Mouse (Mus musculus): ENCODE measurements around the gene Adgrb2. TPM values are rescaled to one million over a fixed set of nuclear protein-coding genes. Genes with fewer than 3 reads are reported as not detected.

Adgrb2 gene
- polyA plus RNA-seq, 1 experiment from 2014 or later: 2.8 TPM

- DNase-seq (ENCODE audit: low spot score): peak; percentile 79
- H3K9me3 ChIP-seq (ENCODE audit: control insufficient read depth, low read length): no peaks in the 10 kb centered on the region
- peak; percentile 89 for ATAC-seq (ENCODE audit: insufficient read depth, low FRiP score, low TSS enrichment)
- 38% methylated on average over 13 of the region's 13 CpGs for WGBS
- H3K4me1 ChIP-seq (ENCODE audit: control insufficient read depth, insufficient read depth, low read length): peaks cover 27% of the 10 kb centered on the region
- H3K4me3 ChIP-seq (ENCODE audit: low read depth, low read length): no peak overlapping the region
- H3K4me2 ChIP-seq (ENCODE audit: low read depth): peak overlapping the region; percentile 3; the same call in 1 of the 2 replicates
- peak overlapping the region; percentile 26; the same call in 1 of the 2 replicates for H3K9ac ChIP-seq (ENCODE audit: low read length)
- H3K27ac ChIP-seq (ENCODE audit: low read depth, low read length): peak overlapping the region; percentile 86
- no peaks in the 10 kb centered on the region for H3K27me3 ChIP-seq (ENCODE audit: control insufficient read depth, insufficient read depth, low read length)
- no peaks in the 10 kb centered on the region for H3K36me3 ChIP-seq (ENCODE audit: control insufficient read depth, insufficient read depth, low read length)
These were observed 17.4 kb upstream of the Adgrb2 start for GRCm38 (mm10) chr4:129967024-129968014.

DNA sequence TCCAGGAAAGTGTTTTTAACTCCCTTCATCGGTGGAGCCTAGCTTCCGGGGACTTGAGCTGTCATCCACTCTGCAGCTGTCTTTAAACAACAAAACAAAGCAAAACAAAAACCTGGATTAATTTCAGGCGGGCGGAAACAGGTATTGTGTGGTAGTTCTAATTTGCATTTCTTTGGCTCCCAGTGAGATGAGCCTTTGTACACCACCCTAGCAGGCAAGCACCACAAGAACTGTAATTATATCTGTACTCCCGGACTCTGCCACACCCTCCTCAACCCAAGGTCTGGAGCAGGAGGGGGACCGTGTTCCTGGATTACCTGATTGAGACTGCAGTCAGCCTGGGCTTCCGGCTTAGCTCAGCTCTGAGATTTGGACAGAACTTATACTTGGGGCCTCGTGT is 14.5 kb upstream of the Adgrb2 start:
- Histone ChIP-seq H3K27me3 (ENCODE audit: control insufficient read depth, insufficient read depth, low read length) (no peaks in the 10 kb centered on the region), H3K4me1 (ENCODE audit: control insufficient read depth, insufficient read depth, low read length) (peaks cover 27% of the 10 kb centered on the region), H3K36me3 (ENCODE audit: control insufficient read depth, insufficient read depth, low read length) (no peaks in the 10 kb centered on the region), H3K27ac (ENCODE audit: low read depth, low read length) (no peak overlapping the region), H3K9ac (ENCODE audit: low read length) (no peak overlapping the region), H3K9me3 (ENCODE audit: control insufficient read depth, low read length) (no peaks in the 10 kb centered on the region), H3K4me3 (ENCODE audit: low read depth, low read length) (no peak overlapping the region), H3K4me2 (ENCODE audit: low read depth) (no peak overlapping the region)
- no peak for DNase-seq (ENCODE audit: low spot score)
- WGBS: 55% methylated on average over 8 of the region's 8 CpGs
- no peak for ATAC-seq (ENCODE audit: insufficient read depth, low FRiP score, low TSS enrichment)

DNA sequence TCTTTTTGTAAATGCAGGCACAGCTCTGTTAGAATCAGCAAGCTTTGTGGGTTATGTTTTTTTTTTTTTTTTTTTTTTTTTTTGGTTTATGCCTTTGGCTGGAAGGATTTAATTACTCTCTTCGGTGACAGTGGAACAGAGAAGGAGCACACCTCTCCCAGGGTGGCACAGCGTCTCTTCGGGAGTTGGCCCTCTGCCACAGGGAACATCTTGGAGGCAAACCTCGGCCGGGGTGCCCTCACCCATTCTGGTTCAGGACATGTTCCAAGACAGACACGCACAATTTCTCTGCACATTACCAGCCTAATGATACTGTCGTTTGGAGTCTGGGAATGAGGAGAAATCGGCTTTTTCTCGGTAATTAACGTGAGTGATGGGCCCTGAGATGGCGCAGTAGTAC is 13.8 kb upstream of the Adgrb2 start:
- Histone ChIP-seq H3K4me1 (ENCODE audit: control insufficient read depth, insufficient read depth, low read length) (peaks cover 27% of the 10 kb centered on the region), H3K27me3 (ENCODE audit: control insufficient read depth, insufficient read depth, low read length) (no peaks in the 10 kb centered on the region), H3K9me3 (ENCODE audit: control insufficient read depth, low read length) (no peaks in the 10 kb centered on the region), H3K36me3 (ENCODE audit: control insufficient read depth, insufficient read depth, low read length) (no peaks in the 10 kb centered on the region), H3K9ac (ENCODE audit: low read length) (no peak overlapping the region), H3K27ac (ENCODE audit: low read depth, low read length) (no peak overlapping the region), H3K4me3 (ENCODE audit: low read depth, low read length) (no peak overlapping the region), H3K4me2 (ENCODE audit: low read depth) (no peak overlapping the region)
- no peak for DNase-seq (ENCODE audit: low spot score)
- WGBS: 80% methylated on average over 11 of the region's 11 CpGs
- no peak for ATAC-seq (ENCODE audit: insufficient read depth, low FRiP score, low TSS enrichment)

GRCm38 (mm10) chr4:129971989-129972388 is 12.7 kb upstream of the Adgrb2 start:
- WGBS: 32% methylated on average over 7 of the region's 7 CpGs
- Histone ChIP-seq H3K27me3 (ENCODE audit: control insufficient read depth, insufficient read depth, low read length) (no peaks in the 10 kb centered on the region), H3K4me3 (ENCODE audit: low read depth, low read length) (no peak overlapping the region), H3K4me2 (ENCODE audit: low read depth) (no peak overlapping the region), H3K36me3 (ENCODE audit: control insufficient read depth, insufficient read depth, low read length) (no peaks in the 10 kb centered on the region), H3K4me1 (ENCODE audit: control insufficient read depth, insufficient read depth, low read length) (peaks cover 20% of the 10 kb centered on the region), H3K9me3 (ENCODE audit: control insufficient read depth, low read length) (no peaks in the 10 kb centered on the region), H3K27ac (ENCODE audit: low read depth, low read length) (no peak overlapping the region), H3K9ac (ENCODE audit: low read length) (no peak overlapping the region)
- DNase-seq (ENCODE audit: low spot score): no peak
- ATAC-seq (ENCODE audit: insufficient read depth, low FRiP score, low TSS enrichment): no peak

- DNase-seq (ENCODE audit: low spot score) (no peak), ATAC-seq (ENCODE audit: insufficient read depth, low FRiP score, low TSS enrichment) (no peak)
- H3K4me2 ChIP-seq (ENCODE audit: low read depth): no peak overlapping the region
- 70% methylated on average over 9 of the region's 9 CpGs for WGBS
- no peak overlapping the region for H3K27ac ChIP-seq (ENCODE audit: low read depth, low read length)
- H3K4me3 ChIP-seq (ENCODE audit: low read depth, low read length): no peak overlapping the region
- no peaks in the 10 kb centered on the region for H3K27me3 ChIP-seq (ENCODE audit: control insufficient read depth, insufficient read depth, low read length)
- no peaks in the 10 kb centered on the region for H3K36me3 ChIP-seq (ENCODE audit: control insufficient read depth, insufficient read depth, low read length)
- peaks cover 7% of the 10 kb centered on the region; the same call in 1 of the 2 replicates for H3K4me1 ChIP-seq (ENCODE audit: control insufficient read depth, insufficient read depth, low read length)
- H3K9me3 ChIP-seq (ENCODE audit: control insufficient read depth, low read length): no peaks in the 10 kb centered on the region
- H3K9ac ChIP-seq (ENCODE audit: low read length): no peak overlapping the region
These were observed 10.4 kb upstream of the Adgrb2 start for GRCm38 (mm10) chr4:129974285-129974684.

- H3K36me3 ChIP-seq (ENCODE audit: control insufficient read depth, insufficient read depth, low read length): no peaks in the 10 kb centered on the region
- 64% methylated on average over 4 of the region's 4 CpGs for WGBS
- no peak overlapping the region for H3K4me2 ChIP-seq (ENCODE audit: low read depth)
- ATAC-seq (ENCODE audit: insufficient read depth, low FRiP score, low TSS enrichment) (no peak), DNase-seq (ENCODE audit: low spot score) (no peak)
- H3K4me1 ChIP-seq (ENCODE audit: control insufficient read depth, insufficient read depth, low read length): 0 out of 2 replicates have a peak, but pooled peaks cover 5% of the 10 kb centered on the region
- H3K9ac ChIP-seq (ENCODE audit: low read length): no peak overlapping the region
- H3K27ac ChIP-seq (ENCODE audit: low read depth, low read length): no peak overlapping the region
- no peak overlapping the region for H3K4me3 ChIP-seq (ENCODE audit: low read depth, low read length)
- H3K27me3 ChIP-seq (ENCODE audit: control insufficient read depth, insufficient read depth, low read length): no peaks in the 10 kb centered on the region
- H3K9me3 ChIP-seq (ENCODE audit: control insufficient read depth, low read length): no peaks in the 10 kb centered on the region
These were observed 7.4 kb upstream of the Adgrb2 start for GRCm38 (mm10) chr4:129977256-129977655.

DNA sequence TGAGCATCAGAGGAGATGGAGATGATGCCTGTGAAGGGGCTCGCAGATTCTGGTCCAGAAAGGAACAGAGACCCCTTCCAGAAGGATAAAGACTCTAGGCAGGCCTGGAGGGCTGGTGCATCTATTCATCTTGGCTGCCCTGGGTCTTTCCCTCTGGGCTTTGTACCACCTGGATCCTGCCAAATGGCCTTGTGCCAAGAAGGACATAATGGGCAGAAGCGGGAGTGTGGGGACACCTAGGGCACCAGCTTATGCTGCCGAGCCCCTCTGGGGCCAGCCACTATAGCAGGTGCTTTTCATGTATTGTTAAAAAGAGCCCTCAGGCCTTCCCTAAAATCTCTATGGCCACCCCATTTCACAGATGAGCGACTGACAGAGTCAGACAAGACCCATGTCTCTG is 6.4 kb upstream of the Adgrb2 start:
- Histone ChIP-seq H3K27me3 (ENCODE audit: control insufficient read depth, insufficient read depth, low read length) (peaks cover 3% of the 10 kb centered on the region), H3K27ac (ENCODE audit: low read depth, low read length) (no peak overlapping the region), H3K9ac (ENCODE audit: low read length) (no peak overlapping the region), H3K36me3 (ENCODE audit: control insufficient read depth, insufficient read depth, low read length) (no peaks in the 10 kb centered on the region), H3K4me2 (ENCODE audit: low read depth) (no peak overlapping the region), H3K9me3 (ENCODE audit: control insufficient read depth, low read length) (no peaks in the 10 kb centered on the region), H3K4me1 (ENCODE audit: control insufficient read depth, insufficient read depth, low read length) (peaks cover 9% of the 10 kb centered on the region; the same call in 1 of the 2 replicates), H3K4me3 (ENCODE audit: low read depth, low read length) (no peak overlapping the region)
- 75% methylated on average over 4 of the region's 4 CpGs for WGBS
- no peak for ATAC-seq (ENCODE audit: insufficient read depth, low FRiP score, low TSS enrichment)
- DNase-seq (ENCODE audit: low spot score): no peak

DNA sequence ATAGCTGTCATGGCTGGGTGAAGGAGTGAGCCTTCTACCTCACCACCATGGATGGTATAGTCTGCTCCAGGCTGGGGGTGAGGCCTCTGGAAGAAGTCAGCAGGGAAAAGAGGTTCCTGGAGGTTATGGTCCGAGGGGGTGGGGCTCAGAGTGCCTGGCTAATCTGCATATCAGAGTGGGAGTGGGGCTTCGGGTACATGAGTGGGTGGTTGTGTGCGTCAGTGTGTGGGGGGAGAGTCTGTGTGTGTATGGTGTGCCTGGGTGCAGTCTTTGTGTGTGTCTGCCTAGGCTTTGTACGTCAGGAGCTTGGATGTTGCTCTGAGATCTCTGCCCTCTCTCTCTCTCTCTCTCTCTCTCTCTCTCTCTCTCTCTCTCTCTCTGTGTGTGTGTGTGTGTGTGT is 5.7 kb upstream of the Adgrb2 start:
- Histone ChIP-seq H3K36me3 (ENCODE audit: control insufficient read depth, insufficient read depth, low read length) (no peaks in the 10 kb centered on the region), H3K9ac (ENCODE audit: low read length) (no peak overlapping the region), H3K27me3 (ENCODE audit: control insufficient read depth, insufficient read depth, low read length) (peaks cover 10% of the 10 kb centered on the region), H3K4me2 (ENCODE audit: low read depth) (no peak overlapping the region), H3K4me3 (ENCODE audit: low read depth, low read length) (no peak overlapping the region), H3K9me3 (ENCODE audit: control insufficient read depth, low read length) (no peaks in the 10 kb centered on the region), H3K27ac (ENCODE audit: low read depth, low read length) (no peak overlapping the region), H3K4me1 (ENCODE audit: control insufficient read depth, insufficient read depth, low read length) (peaks cover 16% of the 10 kb centered on the region; the same call in 1 of the 2 replicates)
- 66% methylated on average over 4 of the region's 4 CpGs for WGBS
- no peak for DNase-seq (ENCODE audit: low spot score)
- ATAC-seq (ENCODE audit: insufficient read depth, low FRiP score, low TSS enrichment): no peak

DNA sequence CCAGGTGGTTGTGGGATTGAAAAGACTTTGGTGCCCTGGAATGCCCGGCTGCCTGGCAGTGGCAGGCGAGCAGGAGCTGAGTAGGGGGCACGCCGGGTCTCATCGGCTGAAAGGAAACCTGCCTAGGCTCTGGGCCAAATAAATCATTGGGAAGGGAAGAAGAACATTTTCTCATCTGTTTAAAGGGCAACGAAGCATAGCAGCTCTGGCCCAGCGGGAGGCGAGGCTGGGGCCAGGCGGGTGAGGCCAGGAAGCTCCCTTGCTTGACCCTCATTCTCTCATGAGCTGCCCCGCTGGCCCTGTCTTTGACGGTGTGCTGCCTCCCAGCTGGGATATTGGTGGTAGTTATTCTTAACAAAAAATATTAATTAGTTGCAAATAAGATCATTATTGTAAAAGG is 3.0 kb upstream of the Adgrb2 start:
- Histone ChIP-seq H3K9me3 (ENCODE audit: control insufficient read depth, low read length) (no peaks in the 10 kb centered on the region), H3K4me1 (ENCODE audit: control insufficient read depth, insufficient read depth, low read length) (peaks cover 25% of the 10 kb centered on the region), H3K27me3 (ENCODE audit: control insufficient read depth, insufficient read depth, low read length) (peaks cover 27% of the 10 kb centered on the region), H3K4me3 (ENCODE audit: low read depth, low read length) (no peak overlapping the region), H3K36me3 (ENCODE audit: control insufficient read depth, insufficient read depth, low read length) (no peaks in the 10 kb centered on the region), H3K27ac (ENCODE audit: low read depth, low read length) (no peak overlapping the region), H3K9ac (ENCODE audit: low read length) (no peak overlapping the region), H3K4me2 (ENCODE audit: low read depth) (no peak overlapping the region)
- DNase-seq (ENCODE audit: low spot score): no peak
- 31% methylated on average over 11 of the region's 11 CpGs for WGBS
- ATAC-seq (ENCODE audit: insufficient read depth, low FRiP score, low TSS enrichment): no peak
